Mouse (Mus musculus) gastrocnemius, adult 8-10 months (tissue): ENCODE measurements at regions not wholly inside any gene's neighbourhood (a gene's known extent, or its start where the extent isn't known, plus 50 kb on each side); places are given as distances from the start of the nearest gene placed in this dataset.

Experiments used
- DNase-seq, 2 experiments: peaks; one replicate each; pipeline ENCODE4 v3.0.0; 2022; ENCODE audit warnings: low spot score in 2 of 2

- DNase-seq: no peak
Measured at GRCm38 (mm10) chr1:128738152-128738551, 146.1 kb upstream of the Cxcr4 start.

GRCm38 (mm10) chr1:128734857-128735256 is 142.8 kb upstream of the Cxcr4 start:
- no peak for DNase-seq

- no peak for DNase-seq
Measured at GRCm38 (mm10) chr1:128731445-128731844, 139.4 kb upstream of the Cxcr4 start.

GRCm38 (mm10) chr1:128724433-128725091 is 132.5 kb upstream of the Cxcr4 start:
- no peak for DNase-seq

- no peak for DNase-seq
Measured at GRCm38 (mm10) chr1:128723843-128724242, 131.8 kb upstream of the Cxcr4 start.

GRCm38 (mm10) chr1:128722061-128722471 is 130.0 kb upstream of the Cxcr4 start:
- DNase-seq: no peak

GRCm38 (mm10) chr1:128714843-128715242 is 122.8 kb upstream of the Cxcr4 start:
- no peak for DNase-seq

- no peak for DNase-seq
Measured at GRCm38 (mm10) chr1:128712876-128713275, 120.8 kb upstream of the Cxcr4 start.

GRCm38 (mm10) chr1:128711121-128711520 is 119.0 kb upstream of the Cxcr4 start:
- no peak for DNase-seq

GRCm38 (mm10) chr1:128707747-128708146 is 115.7 kb upstream of the Cxcr4 start:
- no peak for DNase-seq

GRCm38 (mm10) chr1:128706167-128706566 is 114.1 kb upstream of the Cxcr4 start:
- no peak for DNase-seq

- DNase-seq: no peak
Measured at GRCm38 (mm10) chr1:128705071-128705503, 113.0 kb upstream of the Cxcr4 start.

- no peak for DNase-seq
Measured at GRCm38 (mm10) chr1:128701326-128701725, 109.2 kb upstream of the Cxcr4 start.

GRCm38 (mm10) chr1:128697962-128698361 is 105.9 kb upstream of the Cxcr4 start:
- no peak for DNase-seq

- DNase-seq: no peak
Measured at GRCm38 (mm10) chr1:128695936-128696335, 103.8 kb upstream of the Cxcr4 start.

GRCm38 (mm10) chr1:128692799-128693198 is 100.7 kb upstream of the Cxcr4 start:
- DNase-seq: no peak

GRCm38 (mm10) chr1:128692313-128692712 is 100.2 kb upstream of the Cxcr4 start:
- DNase-seq: no peak

GRCm38 (mm10) chr1:128687236-128687927 is 95.3 kb upstream of the Cxcr4 start:
- DNase-seq: no peak

GRCm38 (mm10) chr1:128685467-128686137 is 93.5 kb upstream of the Cxcr4 start:
- no peak for DNase-seq

- DNase-seq: no peak
Measured at GRCm38 (mm10) chr1:128682942-128683341, 90.8 kb upstream of the Cxcr4 start.

- DNase-seq: no peak
Measured at GRCm38 (mm10) chr1:128681261-128681660, 89.2 kb upstream of the Cxcr4 start.

- no peak for DNase-seq
Measured at GRCm38 (mm10) chr1:128680538-128680937, 88.4 kb upstream of the Cxcr4 start.

GRCm38 (mm10) chr1:128680012-128680411 is 87.9 kb upstream of the Cxcr4 start:
- DNase-seq: no peak
